Mouse (Mus musculus) liver, embryonic 11.5 days (tissue): Measurements from ENCODE around the gene Spata31d1a. TPM values are rescaled to one million over a fixed set of nuclear protein-coding genes. Genes with fewer than 3 reads are reported as not detected.

Source experiments
- ATAC-seq: fragments of 200-750 bp; cut with Nextera tagmentation; replicated peaks from 2 replicates; pipeline ENCODE4 v1.8.0; 2017; ENCODE audit warnings: moderate number of reproducible peaks, mild to moderate bottlenecking, moderate TSS enrichment, moderate library complexity; ENCODE audit not compliant: low FRiP score
- DNase-seq: peaks from one replicate; pipeline ENCODE4 v3.0.0-alpha.2; 2017; ENCODE audit warnings: low spot score
- H3K27ac ChIP-seq: fragments of 300-500 bp; sonication (generic); 2 replicates; pipeline ENCODE4 v1.5.1; 2014; ENCODE audit warnings: mild to moderate bottlenecking, low read depth, low read length, control low read depth
- H3K27me3 ChIP-seq: fragments of 300-500 bp; sonication (generic); replicated peaks from 2 replicates; pipeline ENCODE4 v1.6.1; 2014; ENCODE audit warnings: low read length, mixed read lengths; ENCODE audit not compliant: control insufficient read depth, insufficient read depth
- H3K36me3 ChIP-seq: fragments of 300-500 bp; sonication (generic); 2 replicates; pipeline ENCODE4 v1.6.1; 2014; ENCODE audit warnings: mild to moderate bottlenecking, low read length, moderate library complexity, mixed read lengths; ENCODE audit not compliant: control insufficient read depth, insufficient read depth
- H3K4me1 ChIP-seq: fragments of 300-500 bp; sonication (generic); replicated peaks from 2 replicates; pipeline ENCODE4 v1.6.1; 2014; ENCODE audit warnings: low read length, mixed read lengths; ENCODE audit not compliant: control insufficient read depth, insufficient read depth
- H3K4me2 ChIP-seq: fragments of 300-500 bp; sonication (generic); 2 replicates; pipeline ENCODE4 v1.6.1; 2014; ENCODE audit warnings: mild to moderate bottlenecking, control low read depth, moderate library complexity
- H3K4me3 ChIP-seq: fragments of 300-500 bp; sonication (generic); 2 replicates; pipeline ENCODE4 v1.5.1; 2014; ENCODE audit warnings: low read depth, low read length, control low read depth
- H3K9ac ChIP-seq: fragments of 300-500 bp; sonication (generic); 2 replicates; pipeline ENCODE4 v1.6.1; 2014; ENCODE audit warnings: low read depth, low read length, control low read depth
- H3K9me3 ChIP-seq: fragments of 300-500 bp; sonication (generic); 2 replicates; pipeline ENCODE4 v1.6.1; 2016; ENCODE audit warnings: low read length, inconsistent platforms, mixed read lengths; ENCODE audit not compliant: control insufficient read depth
- WGBS: fragments of 180-500 bp; shearing (Covaris S2); extraction: QIAGEN DNeasy Blood & Tissue Kit; methylation state at CpG from one replicate; pipeline ENCODE4 v1.1.7; 2014; 5-methylcytosine and 5-hydroxymethylcytosine counted together
- polyA plus RNA-seq: library from polyadenylated mRNA; unstranded; fragments of >200 nt; fragmentation: Nextera tagmentation; extraction: Ambion mirVana; gene quantifications from 2 replicates; pipeline ENCODE4 v1.2.1, GENCODE M21; 2014

Spata31d1a gene
- polyA plus RNA-seq: 0.06 and 0.11 TPM in 2 replicates

DNA sequence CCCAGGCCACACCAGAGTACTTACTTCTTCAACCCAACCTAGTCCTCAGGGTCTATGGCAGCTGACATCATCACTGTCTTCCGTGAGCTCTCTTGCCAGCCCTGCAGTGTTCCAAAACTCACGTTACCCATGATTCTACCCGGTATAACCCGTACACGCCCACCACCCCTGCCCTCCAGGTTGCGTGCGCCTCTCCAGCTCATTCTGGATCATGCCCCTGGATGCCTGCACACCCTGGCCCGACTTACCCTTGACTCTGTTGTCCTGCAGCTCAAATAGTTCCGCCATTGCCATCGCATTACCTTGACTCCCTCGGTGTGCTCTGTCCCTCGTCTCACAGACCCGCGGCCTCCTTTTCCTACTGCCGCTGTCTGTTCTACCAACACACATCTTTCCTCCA lies at the start of gene Spata31d1a:
Gene Spata31d1a (minus strand): TSS at position 101 of the 400 bp plus-strand sequence.
- DNase-seq (no peak), ATAC-seq (no peak)
- Histone ChIP-seq H3K4me2 (no peak within 1 kb of the TSS), H3K9ac (no peak within 1 kb of the TSS), H3K36me3 (no peaks in the 10 kb centered on the region), H3K9me3 (no peaks in the 10 kb centered on the region), H3K27me3 (peaks cover 16% of the 10 kb centered on the region), H3K4me3 (no peak within 1 kb of the TSS), H3K4me1 (no peaks in the 10 kb centered on the region), H3K27ac (no peak within 1 kb of the TSS)
- 83% methylated on average over 15 of the region's 15 CpGs for WGBS

DNA sequence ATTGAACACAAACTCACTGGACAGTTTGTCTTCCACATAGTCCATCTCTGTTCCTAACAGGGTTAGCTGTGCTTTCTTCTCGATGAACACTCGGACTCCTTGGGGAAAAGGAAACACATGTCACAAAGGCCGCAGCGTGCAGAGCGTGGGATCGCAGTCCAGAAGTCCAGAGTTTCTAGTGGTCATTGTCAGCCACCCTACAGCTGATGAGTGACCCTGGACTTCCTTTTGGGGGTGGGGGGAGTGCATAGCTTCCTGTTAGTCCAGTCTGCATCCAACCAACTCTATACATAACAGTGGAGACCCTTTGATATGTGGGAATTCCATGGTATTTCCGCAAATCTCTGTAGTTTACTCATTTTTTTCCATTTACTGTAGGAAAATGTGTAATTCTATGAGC lies 46.8 kb upstream of the Spata31d1a start:
- H3K27ac ChIP-seq: no peak overlapping the region; the same call in 1 of the 2 replicates
- 0 out of 2 replicates have a peak, but pooled peaks cover 3% of the 10 kb centered on the region for H3K9me3 ChIP-seq
- H3K27me3 ChIP-seq: no peaks in the 10 kb centered on the region
- H3K36me3 ChIP-seq: peaks cover 53% of the 10 kb centered on the region
- WGBS: 85% methylated on average over 7 of the region's 7 CpGs
- ATAC-seq: no peak
- H3K4me1 ChIP-seq: no peaks in the 10 kb centered on the region
- no peak overlapping the region for H3K9ac ChIP-seq
- no peak for DNase-seq
- H3K4me2 ChIP-seq: no peak overlapping the region
- no peak overlapping the region for H3K4me3 ChIP-seq

DNA sequence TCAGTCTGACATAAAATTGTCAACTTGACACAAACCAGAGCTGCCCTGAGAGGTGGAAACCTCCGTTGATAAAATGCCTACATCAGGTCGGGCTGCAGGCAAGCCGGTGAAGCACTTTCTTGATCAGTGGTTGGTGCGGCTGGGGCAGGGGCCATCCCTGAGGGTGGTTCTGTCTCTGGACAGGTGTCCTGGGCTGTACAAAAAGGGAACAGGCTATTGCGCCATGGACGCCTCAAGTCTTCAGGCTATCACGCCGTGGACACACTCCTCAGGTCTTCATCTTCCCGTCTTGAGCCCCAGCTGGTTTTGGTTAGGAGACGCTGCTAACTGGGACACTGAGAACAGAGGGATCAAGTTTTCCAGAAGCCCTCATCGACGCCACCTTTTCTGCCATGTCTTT lies 40.2 kb upstream of the Spata31d1a start:
- Histone ChIP-seq H3K4me2 (no peak overlapping the region), H3K4me1 (no peaks in the 10 kb centered on the region; the same call in 1 of the 2 replicates), H3K36me3 (peaks cover 11% of the 10 kb centered on the region; the same call in 1 of the 2 replicates), H3K27ac (no peak overlapping the region), H3K27me3 (no peaks in the 10 kb centered on the region), H3K9ac (no peak overlapping the region), H3K9me3 (0 out of 2 replicates have a peak, but pooled peaks cover 3% of the 10 kb centered on the region), H3K4me3 (no peak overlapping the region)
- no peak for ATAC-seq
- DNase-seq: no peak
- WGBS: 56% methylated on average over 12 of the region's 12 CpGs

DNA sequence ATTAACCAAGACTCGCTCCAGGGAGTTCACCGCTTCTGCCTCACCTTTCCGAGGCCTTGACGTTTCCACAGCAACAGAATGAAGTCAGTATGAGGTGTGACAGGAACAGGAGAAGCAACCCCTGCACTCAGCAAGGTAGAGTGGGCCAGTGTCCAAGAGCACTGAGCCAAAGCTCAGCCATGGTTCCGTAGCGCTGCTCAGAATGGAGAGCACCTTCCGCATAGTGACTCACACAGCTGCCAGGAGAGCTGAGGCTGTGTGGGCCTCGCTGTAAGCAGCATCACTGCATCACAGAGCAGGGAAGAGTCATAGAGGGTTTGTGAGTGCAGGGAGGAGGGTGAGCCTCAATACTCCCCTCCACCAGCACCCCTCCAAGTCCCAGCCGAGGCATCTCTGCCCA lies 36.6 kb upstream of the Spata31d1a start, which contains the start of gene 1700014D04Rik:
Gene 1700014D04Rik (minus strand): TSS at position 42 of the 400 bp plus-strand sequence.
- H3K4me1 ChIP-seq: no peaks in the 10 kb centered on the region; the same call in 1 of the 2 replicates
- no peak within 1 kb of the TSS for H3K27ac ChIP-seq
- 88% methylated on average over 9 of the region's 9 CpGs for WGBS
- H3K9ac ChIP-seq: no peak within 1 kb of the TSS
- ATAC-seq: no peak
- H3K4me2 ChIP-seq: no peak within 1 kb of the TSS
- H3K9me3 ChIP-seq: no peaks in the 10 kb centered on the region
- no peaks in the 10 kb centered on the region for H3K36me3 ChIP-seq
- no peak for DNase-seq
- no peak within 1 kb of the TSS for H3K4me3 ChIP-seq
- no peaks in the 10 kb centered on the region for H3K27me3 ChIP-seq

DNA sequence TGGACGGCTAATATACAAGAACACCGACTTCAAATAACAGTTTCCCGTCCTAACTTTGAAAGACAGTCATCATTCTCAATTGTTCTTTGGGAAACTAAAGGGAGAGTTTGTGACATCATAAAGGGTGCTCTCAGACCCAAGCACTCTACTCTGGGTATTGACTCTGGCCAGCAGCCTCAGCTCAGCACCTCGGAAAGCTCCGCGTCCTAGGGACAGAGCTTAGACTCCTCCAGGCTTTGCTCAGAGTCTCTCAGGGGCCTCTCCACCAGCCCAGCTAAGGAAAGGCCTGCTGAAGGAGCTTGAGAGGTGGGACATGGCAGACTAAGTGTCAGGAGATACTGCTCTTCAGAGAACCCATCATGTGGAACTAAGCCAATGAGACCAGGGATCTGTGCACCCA lies 36.0 kb upstream of the Spata31d1a start:
- DNase-seq: no peak
- H3K9me3 ChIP-seq: no peaks in the 10 kb centered on the region
- H3K4me3 ChIP-seq: no peak overlapping the region
- no peak overlapping the region for H3K27ac ChIP-seq
- H3K27me3 ChIP-seq: no peaks in the 10 kb centered on the region
- no peak overlapping the region for H3K9ac ChIP-seq
- H3K36me3 ChIP-seq: no peaks in the 10 kb centered on the region
- H3K4me1 ChIP-seq: no peaks in the 10 kb centered on the region; the same call in 1 of the 2 replicates
- no peak for ATAC-seq
- H3K4me2 ChIP-seq: no peak overlapping the region
- WGBS: 78% methylated on average over 5 of the region's 6 CpGs

DNA sequence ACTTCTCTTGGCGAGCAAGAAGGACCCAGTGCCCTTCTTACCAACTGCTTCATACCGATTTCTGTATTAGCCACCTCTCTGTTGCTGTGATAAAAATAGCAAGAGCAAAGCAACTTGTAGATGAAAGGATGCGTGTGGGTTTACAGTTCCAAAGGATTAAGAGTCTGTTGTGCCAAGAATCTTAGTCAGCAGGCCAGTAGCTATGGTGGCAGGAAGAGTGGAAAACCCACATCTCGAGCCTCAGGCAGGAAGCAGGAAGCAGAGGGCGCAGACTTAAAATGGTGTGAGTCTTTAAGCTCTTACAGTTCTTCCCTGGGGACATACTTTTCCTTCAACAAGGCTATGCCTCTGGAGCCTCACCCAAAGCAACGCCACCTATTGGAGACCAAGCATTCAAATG lies 35.3 kb upstream of the Spata31d1a start:
- H3K9me3 ChIP-seq: no peaks in the 10 kb centered on the region
- WGBS: 65% methylated on average over 6 of the region's 6 CpGs
- H3K27ac ChIP-seq: no peak overlapping the region
- ATAC-seq (no peak), DNase-seq (no peak)
- no peak overlapping the region for H3K9ac ChIP-seq
- H3K27me3 ChIP-seq: no peaks in the 10 kb centered on the region
- H3K4me3 ChIP-seq: no peak overlapping the region
- no peaks in the 10 kb centered on the region for H3K4me1 ChIP-seq
- no peak overlapping the region for H3K4me2 ChIP-seq
- no peaks in the 10 kb centered on the region for H3K36me3 ChIP-seq

DNA sequence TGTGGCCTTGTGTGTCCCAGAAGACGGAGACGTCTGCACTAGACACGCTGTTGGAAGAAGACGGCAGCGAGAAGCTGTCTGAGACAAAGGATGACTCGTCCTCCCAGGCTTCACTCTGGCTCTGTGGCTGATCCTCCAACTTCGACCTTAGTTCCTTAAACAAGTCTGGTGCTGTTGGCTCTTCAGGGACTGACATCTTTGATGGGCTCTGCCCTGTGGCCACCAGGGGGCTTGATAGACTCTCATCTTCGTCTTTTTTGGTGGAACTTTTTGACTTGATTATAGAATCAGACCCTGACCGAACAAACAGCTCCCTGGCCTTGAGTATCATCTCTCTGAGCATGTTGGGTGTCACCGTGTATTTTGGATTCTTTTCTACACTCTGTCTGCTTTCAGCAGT lies 31.6 kb upstream of the Spata31d1a start:
- WGBS: 52% methylated on average over 10 of the region's 10 CpGs
- Histone ChIP-seq H3K27ac (no peak overlapping the region), H3K27me3 (no peaks in the 10 kb centered on the region), H3K4me3 (no peak overlapping the region), H3K9ac (no peak overlapping the region), H3K36me3 (no peaks in the 10 kb centered on the region), H3K4me2 (no peak overlapping the region), H3K4me1 (peaks cover 12% of the 10 kb centered on the region), H3K9me3 (no peaks in the 10 kb centered on the region)
- ATAC-seq: no peak
- DNase-seq: no peak

DNA sequence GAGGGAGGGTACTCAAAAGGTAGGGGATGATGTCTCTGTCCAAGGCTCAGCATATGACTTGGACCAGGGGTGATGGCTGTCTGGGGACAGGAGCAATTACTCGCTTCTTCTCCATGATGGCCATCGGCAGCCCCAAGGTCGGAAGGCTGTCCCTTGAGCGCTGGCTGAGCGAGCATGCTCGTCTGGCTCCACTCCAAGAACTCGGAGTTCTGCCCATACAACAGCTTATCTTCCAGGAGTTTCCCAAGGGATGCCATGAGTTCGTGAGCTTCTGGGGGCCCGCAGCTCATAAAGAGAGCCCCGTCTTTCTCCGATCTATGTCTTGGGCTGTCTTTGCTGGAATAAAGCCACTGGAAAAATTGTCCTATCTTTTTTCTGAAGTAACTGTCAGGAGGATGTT lies 31.0 kb upstream of the Spata31d1a start:
- H3K27ac ChIP-seq: no peak overlapping the region
- no peak overlapping the region for H3K4me3 ChIP-seq
- no peak for ATAC-seq
- H3K9me3 ChIP-seq: no peaks in the 10 kb centered on the region
- no peaks in the 10 kb centered on the region for H3K36me3 ChIP-seq
- no peaks in the 10 kb centered on the region for H3K27me3 ChIP-seq
- WGBS: 89% methylated on average over 11 of the region's 11 CpGs
- H3K9ac ChIP-seq: no peak overlapping the region
- DNase-seq: no peak
- H3K4me2 ChIP-seq: no peak overlapping the region
- H3K4me1 ChIP-seq: peaks cover 12% of the 10 kb centered on the region

DNA sequence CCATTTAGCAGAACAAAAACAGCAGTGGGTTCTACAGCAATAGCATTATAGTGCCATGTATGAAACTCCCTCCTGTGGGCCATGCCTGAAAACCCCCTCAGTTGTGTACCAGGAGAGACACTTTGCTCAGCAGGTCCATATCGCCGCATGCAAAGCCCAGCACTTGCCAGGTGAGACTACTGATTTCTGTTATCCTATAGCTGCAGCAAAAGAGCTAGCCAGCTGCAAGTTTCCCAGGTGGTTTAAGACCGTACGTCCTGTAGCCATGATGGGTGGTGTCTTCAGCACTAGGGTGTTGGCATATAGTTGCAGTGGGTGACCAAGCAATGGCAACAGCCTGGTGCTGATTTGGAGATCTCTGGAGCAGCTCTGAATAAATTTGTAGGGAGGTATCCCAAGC lies 29.3 kb upstream of the Spata31d1a start:
- H3K9ac ChIP-seq: no peak overlapping the region
- ATAC-seq: peak; percentile 68

More for the DNA sequence above, 29.3 kb upstream of the Spata31d1a start:
- H3K27ac ChIP-seq: peak overlapping the region; percentile 91
- H3K9me3 ChIP-seq: no peaks in the 10 kb centered on the region
- no peaks in the 10 kb centered on the region for H3K36me3 ChIP-seq
- 65% methylated on average over 4 of the region's 4 CpGs for WGBS
- H3K4me2 ChIP-seq: peak overlapping the region; percentile 4; the same call in 1 of the 2 replicates
- H3K27me3 ChIP-seq: no peaks in the 10 kb centered on the region
- peaks cover 23% of the 10 kb centered on the region for H3K4me1 ChIP-seq
- no peak overlapping the region for H3K4me3 ChIP-seq
- no peak for DNase-seq
